Mouse (Mus musculus) gastrocnemius, adult 18-20 months (tissue): ENCODE measurements around the gene Eno1. TPM values are rescaled to one million over a fixed set of nuclear protein-coding genes. Genes with fewer than 3 reads are reported as not detected.

Experiments
- DNase-seq: peaks from one replicate; pipeline ENCODE4 v3.0.0; 2021; ENCODE audit warnings: low spot score
- long read RNA-seq, 2 experiments: library from polyadenylated mRNA; stranded (forward); transcript quantifications; one replicate each; pipeline ENCODE4 v2.0.0; 2021
- total RNA-seq, 2 experiments: library from RNA; stranded (reverse); gene quantifications; 2 replicates each; pipeline ENCODE4 v1.2.3; 2021

The Eno1 gene
- 10 to 100 TPM; 59.3 to 62.6 TPM for total RNA-seq
- long read RNA-seq, experiment 1, transcript Eno1-202 (12 exons, 2,027 nt), result major isoform, 5 of 132 reads
- long read RNA-seq, experiment 1, partial matches to known transcripts, result 6 of 132 reads
- long read RNA-seq, experiment 1, other reads (novel, unspliced or antisense), result 121 of 132 reads
- long read RNA-seq, experiment 2, transcript Eno1-202 (12 exons, 2,027 nt), result major isoform, 12 of 81 reads
- long read RNA-seq, experiment 2, partial matches to known transcripts, result 6 of 81 reads
- long read RNA-seq, experiment 2, other reads (novel, unspliced or antisense), result 62 of 81 reads

DNA sequence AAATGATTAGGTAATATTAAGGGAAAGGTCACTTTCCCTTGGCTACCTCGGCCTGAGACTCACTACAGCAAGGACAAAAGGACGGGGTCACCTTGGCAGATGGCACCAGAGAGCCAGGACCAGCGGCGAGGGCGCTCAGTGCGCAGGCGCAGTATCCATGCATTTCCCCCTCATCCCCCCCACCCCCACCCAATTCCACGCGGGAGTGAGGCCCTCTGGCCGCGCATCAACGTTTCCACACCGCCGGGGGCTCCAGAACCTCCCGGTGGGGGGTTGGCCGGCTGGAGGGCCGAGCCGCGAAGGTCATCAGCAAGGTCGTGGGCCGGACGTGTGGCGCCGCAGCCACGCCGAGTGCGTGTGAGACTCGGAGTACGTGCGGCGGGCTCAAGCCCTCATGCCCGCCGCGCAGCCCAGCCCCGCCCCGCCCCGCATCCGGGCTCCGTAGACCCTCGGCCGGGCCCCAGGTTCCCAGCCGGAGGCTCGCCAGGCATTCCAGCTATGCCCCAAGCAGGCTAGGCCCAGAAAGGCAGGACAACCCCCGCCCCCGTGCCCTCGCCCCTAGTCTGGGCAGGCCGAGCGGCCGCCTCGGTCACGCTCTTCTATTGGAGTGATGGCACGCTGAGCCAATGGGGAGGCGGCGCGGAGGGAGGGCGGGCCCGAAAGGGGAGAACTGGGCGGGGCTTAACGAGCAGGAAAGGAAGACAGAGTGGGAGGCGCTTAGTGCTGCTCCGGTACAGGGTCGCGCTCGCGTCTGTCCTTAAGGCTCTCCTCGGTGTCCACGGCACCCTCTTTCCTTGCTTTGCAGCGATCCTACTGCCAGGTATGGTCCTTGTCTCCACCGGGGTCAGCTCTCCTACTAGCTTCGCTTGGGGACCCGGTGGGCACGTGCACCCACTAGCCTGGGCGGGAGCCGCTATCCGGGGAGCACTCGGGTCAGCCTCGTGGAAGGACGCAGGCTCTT lies at the start of gene Eno1:
Gene Eno1 (plus strand): TSS at position 201 of the 961 bp plus-strand sequence.
- DNase-seq, result peak; percentile 96

DNA sequence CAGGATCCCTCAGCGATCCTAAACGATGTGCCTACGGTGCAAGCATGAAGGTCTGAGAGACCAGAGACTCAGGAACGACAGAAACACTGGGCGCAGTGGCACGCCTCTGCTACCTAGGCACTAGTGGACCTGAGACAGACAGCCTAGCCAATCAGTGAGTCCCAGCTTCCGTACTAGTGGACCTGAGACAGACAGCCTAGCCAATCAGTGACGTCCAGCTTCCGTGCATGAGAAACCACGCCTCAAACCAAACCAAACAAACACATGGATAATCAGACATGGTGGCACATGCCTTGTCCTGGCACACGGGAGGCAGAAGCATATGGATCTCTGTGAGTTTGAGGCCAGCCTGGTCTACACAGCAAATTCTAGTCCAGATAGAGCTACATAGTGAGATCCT lies 48.3 kb upstream of the Eno1 start:
- DNase-seq, result no peak

DNA sequence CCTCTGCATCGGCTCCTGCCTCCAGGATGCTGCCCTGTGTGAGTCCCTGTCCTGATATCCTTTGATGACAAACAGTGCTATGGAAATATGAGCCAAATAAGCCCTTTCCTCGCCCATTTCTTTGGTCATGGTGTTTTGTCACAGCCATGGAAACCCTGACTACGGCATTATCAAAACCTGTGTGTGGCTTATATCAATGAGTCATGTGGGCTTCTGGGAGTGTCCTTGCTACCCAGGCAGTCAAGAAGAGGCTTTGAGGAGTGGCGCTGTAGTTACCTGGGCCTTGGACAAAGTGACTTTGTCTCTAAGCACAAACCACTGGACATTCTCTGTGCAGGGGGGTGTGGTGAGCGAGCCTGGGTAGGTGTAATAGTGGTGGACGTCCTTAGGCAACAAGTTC lies 44.3 kb upstream of the Eno1 start:
- DNase-seq, result no peak

DNA sequence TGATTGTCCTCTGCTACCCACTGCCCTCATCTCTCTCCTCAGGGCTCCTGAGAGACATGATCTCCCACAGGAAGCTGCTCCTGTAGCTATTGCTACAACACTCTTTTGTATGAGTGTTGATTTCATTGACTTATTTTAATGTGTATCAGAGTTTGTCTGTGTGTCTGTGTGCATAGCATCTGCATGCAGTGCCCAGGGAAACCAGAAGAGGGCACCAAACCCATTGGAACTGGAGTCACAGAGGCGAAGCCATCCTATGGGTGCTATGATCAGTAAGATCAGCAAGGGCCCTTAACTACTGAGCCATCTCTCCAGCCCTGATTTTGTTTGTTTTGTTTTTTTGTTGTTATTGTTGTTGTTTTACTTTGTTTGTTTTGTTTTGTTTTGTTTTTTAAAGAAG lies 42.6 kb upstream of the Eno1 start:
- peak; percentile 20 for DNase-seq

DNA sequence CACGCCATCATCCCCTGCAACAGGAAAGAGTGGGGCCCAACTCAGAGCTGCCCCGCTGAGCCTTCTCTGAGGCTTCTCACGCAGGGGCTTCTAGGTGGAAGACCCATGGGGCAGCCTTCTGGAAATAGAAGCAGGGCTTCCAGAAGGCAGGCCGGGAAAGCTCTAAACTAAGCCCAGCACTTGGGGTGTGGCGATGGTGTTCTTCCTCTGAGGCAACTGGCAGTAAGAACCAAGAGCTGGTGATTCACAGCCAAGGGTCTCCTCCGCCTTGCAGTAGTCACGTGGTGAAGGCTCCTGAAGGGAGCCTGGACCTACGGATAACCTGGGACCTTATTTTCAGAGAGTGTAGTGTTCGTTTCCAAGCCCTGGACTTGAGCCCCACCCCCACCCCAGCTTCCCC lies 38.3 kb upstream of the Eno1 start:
- DNase-seq, result no peak

DNA sequence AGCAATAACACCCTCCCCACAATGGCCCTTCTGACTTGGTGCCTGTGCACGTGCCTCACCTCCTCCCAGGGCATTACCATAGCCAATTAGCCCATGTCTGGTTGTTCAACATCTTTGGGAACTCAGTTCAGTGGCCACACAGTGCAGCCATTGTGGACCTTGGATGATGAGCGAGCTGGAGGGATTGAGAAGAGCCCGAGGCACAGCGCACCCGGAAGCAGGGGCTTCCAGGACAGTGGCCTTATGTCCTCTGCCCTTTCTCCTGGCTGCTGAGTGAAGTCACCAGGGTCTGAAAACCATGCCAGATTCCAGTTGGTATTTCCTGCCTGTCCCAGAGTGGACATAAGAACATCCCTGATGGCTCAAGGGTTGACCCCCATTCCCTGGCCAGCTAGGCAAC lies 35.3 kb upstream of the Eno1 start, which contains the start of gene Car6:
Gene Car6 (minus strand): TSS at position 101 of the 400 bp plus-strand sequence.
- DNase-seq, result no peak

DNA sequence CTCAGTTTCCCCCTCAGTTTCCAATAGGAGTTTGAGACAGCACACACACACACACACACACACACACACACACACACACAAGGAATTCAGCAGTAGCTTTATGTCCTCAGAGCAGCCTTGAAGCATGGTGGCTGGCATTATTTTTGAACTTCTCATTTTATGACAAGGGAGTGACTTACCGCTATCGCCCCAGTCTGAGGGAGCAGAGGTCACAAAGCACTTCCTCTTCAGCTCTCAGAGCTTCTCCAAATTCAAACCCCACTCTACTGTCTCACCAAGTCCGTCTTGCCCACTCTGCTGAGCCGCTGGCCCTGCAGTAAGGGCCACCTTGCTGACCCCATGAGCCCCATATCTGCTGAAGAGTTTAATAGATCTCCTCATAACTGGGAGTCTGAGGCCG lies 33.8 kb upstream of the Eno1 start:
- no peak for DNase-seq

DNA sequence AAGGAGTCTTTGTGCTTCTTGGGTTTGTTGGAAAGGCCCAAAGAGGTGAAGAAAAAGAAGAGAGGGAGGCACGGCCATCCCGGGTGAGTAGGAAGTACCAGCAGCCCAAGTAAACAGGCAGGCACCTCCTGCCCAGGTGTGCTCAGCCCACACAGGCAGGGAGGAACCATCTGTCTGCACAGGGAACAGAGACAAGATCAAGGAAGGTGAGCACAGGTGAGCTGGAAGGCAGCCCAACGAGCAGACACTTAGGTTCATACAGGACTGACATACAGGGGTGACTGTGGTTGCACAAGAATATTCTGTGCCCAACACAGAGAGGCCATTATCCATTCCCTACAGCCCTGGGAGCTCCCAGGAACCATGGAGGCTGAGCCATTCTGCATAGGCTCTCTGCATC lies 31.6 kb upstream of the Eno1 start:
- no peak for DNase-seq

DNA sequence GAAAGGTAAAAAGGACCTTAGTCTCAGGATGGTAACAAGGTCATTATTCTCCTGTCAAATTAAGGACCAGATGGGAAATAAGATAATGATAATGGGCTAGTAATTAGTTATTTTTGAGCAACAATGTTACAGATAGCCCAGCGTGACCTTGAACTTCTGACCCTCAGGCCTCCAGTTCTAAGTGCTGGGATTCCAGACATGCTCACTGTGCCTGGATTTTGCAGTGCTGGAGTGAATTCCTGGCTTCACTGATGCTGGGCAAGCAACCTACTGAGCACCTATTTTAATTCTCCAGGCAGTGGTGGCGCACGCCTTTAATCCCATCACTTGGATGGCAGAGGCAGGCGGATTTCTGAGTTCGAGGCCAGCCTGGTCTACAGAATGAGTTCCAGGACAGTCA lies 26.8 kb upstream of the Eno1 start:
- no peak for DNase-seq

DNA sequence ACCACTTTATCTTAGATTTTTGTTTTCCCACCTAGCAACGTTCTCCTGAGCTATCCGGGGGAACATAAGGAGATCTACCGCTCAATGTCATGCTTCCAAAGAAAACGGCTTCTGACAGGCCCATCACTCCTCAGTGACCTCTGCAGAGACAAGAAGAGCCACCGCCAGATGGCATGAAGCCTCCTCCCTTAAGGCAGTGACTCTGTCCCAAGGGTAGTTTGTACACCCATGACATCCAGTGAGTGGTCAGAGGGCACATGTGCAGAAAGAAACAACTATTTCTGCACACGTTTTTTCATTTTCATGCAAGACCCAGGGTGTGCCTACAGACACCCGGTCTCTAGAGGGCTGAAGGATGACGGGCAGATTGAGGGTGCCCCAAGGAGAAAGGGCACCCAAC lies 26.2 kb upstream of the Eno1 start:
- no peak for DNase-seq

DNA sequence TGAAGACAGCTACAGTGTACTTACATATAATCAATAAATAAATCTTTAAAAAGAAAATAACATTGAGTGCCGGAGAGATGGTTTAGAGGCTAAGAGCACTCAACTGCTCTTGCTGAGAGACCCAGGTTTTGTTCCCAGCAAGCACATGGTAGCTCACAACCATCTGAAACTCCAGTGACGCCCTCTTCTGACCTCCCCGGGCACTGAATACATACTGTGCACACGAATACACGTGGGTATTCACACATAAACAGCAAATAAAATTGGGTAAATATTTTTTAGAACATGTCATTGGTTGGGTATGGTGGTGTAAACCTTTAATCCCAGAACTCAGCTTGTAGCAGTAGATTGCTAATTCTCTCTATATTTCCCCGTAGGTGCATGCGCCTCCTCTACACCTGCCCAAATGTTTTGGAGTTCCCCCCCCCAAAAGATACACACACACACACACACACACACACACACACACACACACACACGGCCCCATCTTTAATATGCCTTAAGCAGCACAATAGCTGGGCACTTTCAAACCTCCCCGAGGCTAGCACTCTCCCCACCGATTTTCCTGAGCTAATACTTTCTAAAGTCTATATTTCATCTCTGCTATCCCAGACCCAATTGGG lies 24.5 kb upstream of the Eno1 start:
- DNase-seq, result no peak

DNA sequence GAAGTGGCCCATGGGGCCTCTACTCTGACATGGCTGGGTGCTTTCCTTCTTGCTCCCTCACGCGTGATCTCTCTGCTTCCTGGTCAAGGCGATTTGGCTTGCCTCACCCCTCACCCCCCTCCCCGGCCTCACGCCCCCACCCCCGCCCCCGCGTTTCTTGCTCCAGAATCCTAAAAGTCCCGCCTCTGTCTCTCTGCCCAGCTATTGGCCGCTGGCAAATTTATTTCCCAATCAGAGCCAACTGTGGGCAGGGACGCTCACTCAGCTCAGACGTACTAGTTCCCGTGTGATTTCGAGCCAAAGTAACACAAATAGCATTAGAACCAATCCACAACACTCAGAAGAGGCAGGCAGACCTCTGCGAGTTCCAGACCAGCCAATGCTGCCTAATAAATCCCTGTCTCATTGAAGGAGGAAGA lies 24.0 kb upstream of the Eno1 start:
- peak; percentile 33 for DNase-seq

DNA sequence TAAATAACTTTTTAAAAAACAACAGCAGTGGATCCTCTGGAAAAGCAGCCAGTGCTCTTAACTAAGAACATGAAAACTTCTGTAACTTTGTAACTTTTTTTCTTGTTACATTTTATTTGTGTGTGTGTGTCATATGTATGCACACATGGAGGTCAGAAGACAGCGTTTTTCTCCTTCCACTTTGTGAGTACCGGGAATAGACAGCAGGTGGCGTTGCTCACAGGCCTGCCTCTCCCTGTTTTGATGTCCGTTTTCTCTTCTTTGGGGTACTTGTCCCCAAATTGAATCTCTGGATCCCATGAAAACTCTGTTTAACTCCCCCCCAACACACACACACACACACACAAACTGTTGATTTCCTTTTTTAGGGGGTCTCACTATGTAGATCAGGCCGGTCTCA lies 22.6 kb upstream of the Eno1 start:
- no peak for DNase-seq

DNA sequence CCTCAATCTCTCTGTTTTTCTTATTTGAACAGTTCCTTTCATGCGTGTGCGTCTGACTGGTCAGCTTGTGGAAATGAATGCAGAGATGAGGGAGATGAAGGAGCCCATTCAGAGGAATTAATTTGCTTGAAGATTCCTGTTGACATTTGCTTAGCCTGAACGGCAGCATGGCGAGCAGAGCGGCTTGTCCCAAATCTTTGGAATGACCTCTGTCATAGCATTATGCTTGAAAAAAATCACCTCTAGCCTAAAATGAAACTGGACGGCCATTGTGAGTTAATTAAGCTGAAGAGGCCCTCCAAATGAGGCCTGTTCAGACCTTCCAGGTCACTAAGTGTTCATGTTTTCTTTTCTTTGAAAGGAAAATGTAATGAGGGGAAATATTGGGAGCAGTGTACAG lies 20.1 kb upstream of the Eno1 start:
- DNase-seq, result no peak

DNA sequence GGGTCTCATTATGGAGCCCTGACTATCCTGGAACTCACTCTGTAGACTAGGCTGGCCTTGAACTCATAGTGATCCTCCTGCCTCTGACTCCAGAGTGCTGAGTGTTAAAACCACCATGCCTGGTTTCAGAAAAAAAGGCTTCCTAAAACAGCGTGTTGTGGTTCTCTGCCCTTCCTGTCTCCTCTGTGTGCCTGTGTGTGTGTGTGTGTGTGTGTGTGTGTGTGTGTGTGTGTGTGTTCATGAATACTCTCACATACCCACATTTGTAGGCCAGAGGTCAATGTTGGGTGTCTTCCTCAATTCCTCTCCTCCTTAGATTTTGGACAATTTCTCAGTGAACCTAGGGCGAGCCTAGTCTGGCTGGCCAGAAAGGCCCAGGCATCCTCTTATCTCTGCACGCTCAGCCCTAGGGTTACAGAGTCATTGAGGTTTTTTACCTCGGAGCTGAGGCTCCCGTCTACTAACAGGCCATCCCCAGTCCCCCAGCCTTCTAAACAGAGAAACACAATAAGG lies 19.4 kb upstream of the Eno1 start:
- no peak for DNase-seq

DNA sequence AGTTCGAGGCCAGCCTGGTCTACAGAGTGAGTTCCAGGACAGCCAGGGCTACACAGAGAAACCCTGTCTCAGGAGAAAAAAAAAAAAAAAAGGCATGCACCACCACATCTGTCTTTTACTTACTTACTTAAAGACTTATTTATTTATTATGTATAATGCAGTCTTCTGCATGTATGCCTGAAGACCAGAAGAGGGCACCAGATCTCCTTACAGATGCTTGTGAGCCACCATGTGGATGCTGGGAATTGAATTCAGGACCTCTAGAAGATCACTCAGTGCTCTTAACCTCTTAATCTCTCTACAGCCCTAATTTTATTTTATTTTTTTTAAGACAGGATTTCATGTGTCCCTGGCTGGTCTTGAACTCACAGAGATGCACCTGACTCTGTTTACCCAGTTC lies 18.6 kb upstream of the Eno1 start:
- no peak for DNase-seq

DNA sequence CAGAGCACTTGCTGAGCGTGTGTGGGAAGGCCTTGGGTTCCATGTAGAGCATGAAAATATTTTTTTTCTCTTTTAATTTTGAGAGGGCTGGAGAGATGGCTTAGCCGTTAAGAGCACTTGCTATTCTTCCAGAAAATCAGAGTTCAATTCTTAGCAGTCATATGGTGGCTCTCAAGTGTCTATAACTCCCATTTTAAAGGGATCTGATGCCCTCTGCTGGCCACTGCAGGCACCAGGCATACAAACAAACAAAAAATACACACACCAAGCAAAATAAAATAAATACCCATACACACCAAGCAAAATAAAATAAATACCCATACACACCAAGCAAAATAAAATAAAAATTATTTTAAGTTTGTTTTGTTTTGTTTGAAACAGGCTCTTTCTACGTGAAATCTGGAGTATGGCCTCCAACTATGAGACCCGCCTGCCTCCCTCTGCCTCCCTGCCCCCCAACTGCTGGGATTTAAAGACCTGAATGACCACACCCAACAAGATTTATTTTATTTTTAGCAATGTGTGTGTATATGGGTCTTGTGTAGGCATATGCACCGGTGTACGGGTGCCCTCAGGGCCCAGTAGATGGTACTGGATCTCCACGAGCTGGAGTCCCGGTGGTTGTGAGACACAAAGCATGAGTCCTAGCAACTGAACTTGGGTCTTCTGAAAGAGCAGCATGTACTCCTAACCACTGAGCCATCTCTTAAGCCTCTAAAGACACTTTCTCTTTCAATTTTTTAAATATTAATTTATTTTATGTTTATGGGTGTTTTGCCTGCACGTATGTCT lies 16.8 kb upstream of the Eno1 start:
- DNase-seq, result peak; percentile 50

DNA sequence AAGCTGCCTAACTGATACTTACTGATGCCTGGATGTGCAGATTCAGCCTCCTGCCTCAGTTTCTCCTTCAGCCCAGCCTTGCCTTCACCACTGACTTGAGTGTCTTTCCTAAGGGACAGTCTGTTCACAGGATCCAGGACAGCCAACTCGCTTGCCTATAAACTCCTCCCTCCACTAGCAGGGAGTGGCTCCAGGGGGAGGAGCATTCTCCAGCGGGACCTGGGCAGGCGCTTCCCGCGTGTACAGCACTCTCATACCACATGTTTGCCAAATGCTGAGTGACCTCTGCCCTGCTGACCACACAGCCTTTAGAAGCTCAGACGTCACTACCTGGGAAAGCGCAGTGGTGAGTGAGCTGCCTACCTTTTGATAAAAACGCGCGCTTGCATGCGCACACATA lies 15.9 kb upstream of the Eno1 start:
- peak; percentile 46 for DNase-seq

DNA sequence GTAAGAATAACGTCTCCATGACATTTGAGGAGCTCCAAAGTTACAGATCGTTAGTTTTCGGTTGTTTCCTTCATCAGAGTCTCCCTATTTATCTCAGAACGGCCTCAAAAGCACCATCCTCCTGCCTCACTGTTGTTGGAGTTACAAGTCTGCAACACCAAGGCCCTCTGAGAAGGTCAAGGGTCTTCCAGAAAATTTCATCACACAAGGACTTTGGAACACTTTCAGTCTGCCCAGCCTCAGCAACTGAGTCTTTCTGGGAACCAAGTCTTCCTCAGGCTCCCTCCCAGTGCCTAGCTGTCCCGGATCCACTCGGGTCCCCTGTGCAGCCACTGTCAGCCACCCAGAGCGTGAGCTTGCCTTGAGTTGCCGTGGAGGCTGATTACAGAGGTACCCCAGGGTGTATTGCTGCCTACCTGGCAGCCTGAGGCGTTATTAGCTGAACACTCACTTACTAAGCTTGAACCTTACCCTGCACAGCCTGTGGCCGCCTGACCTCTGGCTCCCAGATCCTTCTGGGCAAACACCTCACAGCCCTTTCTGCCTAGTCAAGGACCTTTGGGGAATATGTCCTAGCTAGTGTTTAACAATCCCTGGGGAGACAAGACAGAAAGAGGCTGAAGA lies 15.4 kb upstream of the Eno1 start:
- DNase-seq, result no peak

DNA sequence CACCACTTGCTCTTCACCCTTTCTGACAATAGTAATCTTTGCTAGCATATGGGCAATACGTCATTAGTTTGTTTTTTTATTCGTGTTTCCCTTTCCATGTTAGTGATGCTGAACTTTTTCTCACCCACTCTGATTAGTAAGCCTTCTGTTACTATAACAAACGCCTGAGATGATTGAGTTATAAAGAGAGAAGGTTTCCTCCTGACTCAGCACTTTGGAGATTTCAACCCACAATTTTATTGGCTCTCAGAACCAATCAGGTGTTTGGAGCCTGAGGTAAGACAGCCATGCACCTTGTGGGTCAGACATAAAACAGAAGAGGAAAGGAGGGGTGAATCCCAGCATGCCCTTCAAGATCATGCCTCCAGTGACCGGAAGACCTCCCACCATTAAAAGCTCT lies 12.7 kb upstream of the Eno1 start:
- DNase-seq, result no peak

DNA sequence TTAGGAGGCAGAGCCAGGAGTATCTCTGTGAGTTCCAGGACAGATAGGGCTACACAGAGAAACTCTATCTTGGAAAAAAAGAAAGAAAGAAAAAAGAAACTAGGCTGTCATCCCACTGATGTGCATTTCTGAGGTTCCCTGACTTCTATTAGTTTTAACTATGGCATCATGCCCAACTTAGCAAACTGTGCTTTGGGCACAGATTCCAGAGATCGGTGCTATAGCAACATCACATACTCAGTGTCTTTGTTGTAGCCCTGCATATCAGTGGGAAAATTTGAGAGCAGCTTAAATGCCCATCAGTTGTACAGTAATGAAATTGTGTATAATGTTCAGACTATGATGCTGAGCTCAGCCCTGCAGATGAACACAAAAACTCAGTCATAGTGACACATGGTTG lies 10.8 kb upstream of the Eno1 start:
- no peak for DNase-seq
